Mouse (Mus musculus) kidney, adult 18-20 months (tissue): ENCODE measurements around the gene Ccnf.
A peak's percentile ranks its signal among the peaks of the same experiment; 100 is the strongest.

Source experiments
- DNase-seq: peaks from one replicate; pipeline ENCODE4 v3.0.0; 2021

Ccnf gene

GRCm38 (mm10) chr17:24199252-24199651 is 52.0 kb downstream of the Ccnf start:
- no peak for DNase-seq

GRCm38 (mm10) chr17:24197032-24197824 is 54.1 kb downstream of the Ccnf start:
- no peak for DNase-seq

GRCm38 (mm10) chr17:24195349-24195748 is 55.9 kb downstream of the Ccnf start:
- DNase-seq = no peak

- no peak for DNase-seq
Observed at GRCm38 (mm10) chr17:24193769-24194168, 57.5 kb downstream of the Ccnf start.

GRCm38 (mm10) chr17:24193268-24193667 is 58.0 kb downstream of the Ccnf start:
- no peak for DNase-seq

- DNase-seq = no peak
Observed at GRCm38 (mm10) chr17:24192848-24193247, 58.4 kb downstream of the Ccnf start.

GRCm38 (mm10) chr17:24191481-24191880 is 59.8 kb downstream of the Ccnf start:
- DNase-seq = no peak

GRCm38 (mm10) chr17:24190934-24191333 is 60.4 kb downstream of the Ccnf start:
- no peak for DNase-seq

GRCm38 (mm10) chr17:24174259-24174658 is 77.0 kb downstream of the Ccnf start:
- no peak for DNase-seq

- DNase-seq = peak; percentile 72
Observed at GRCm38 (mm10) chr17:24173423-24173822, 77.9 kb downstream of the Ccnf start.
